Mouse (Mus musculus): ENCODE measurements around the gene Tdrd1.
A peak's percentile ranks its signal among the peaks of the same experiment; 100 is the strongest.

DNA sequence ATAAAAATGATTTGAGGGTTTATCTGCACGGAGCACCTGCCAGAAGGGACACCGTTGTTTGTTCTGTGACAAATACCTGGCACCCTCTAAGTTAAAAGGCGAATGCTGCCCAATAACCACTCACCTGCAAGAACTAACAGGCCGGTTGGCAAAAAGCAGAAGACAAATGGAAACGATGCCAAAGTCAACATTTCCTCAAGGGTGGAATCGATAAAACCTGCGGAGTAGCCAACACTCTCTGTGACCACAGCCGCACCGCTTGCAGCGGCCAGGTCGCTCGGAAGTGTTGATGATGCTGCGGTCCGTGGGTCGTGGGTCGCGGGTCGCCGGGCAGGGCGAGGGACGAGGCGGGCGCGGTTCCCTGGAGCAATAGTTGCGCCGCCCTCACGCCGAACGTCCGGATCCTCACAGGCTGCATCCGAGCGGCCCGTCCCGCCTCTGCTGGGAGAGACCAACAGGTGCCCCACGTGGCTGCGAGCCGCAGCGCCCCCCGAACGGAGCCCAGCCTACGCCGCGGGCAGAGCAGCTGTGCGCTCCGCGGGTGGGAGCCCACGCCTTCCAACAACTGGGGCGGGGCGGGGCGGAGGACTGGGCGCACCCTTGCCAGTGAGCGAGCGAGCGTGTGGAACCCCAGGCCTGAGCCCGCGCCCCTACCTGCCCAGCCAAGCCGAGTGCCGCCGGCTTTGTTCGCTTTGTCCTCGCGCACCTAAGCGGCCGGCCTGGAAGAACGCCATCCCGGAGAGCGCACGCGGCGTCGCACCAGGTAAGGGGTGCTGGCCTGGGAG is 48.0 kb downstream of the Tdrd1 start, which contains the start of gene Vwa2:
- TF ChIP-seq POLR2A (IDR thresholded peaks at IDR 0.05; ENCODE audit: insufficient read length, low read depth): no peak
- peak in 2 of 3 experiments; percentile 96 to 97 for TF ChIP-seq MYOG (IDR thresholded peaks at IDR 0.05; ENCODE audit: control insufficient read depth in 1 of 3, insufficient read depth in 1 of 3, insufficient read length in 2 of 3, low read depth in 2 of 3)
- no peak for TF ChIP-seq REST (IDR thresholded peaks at IDR 0.05; ENCODE audit: insufficient read depth, insufficient read length)
- no peak for TF ChIP-seq POLR2AphosphoS2 (IDR thresholded peaks at IDR 0.05; ENCODE audit: insufficient read length, low read depth)
- TF ChIP-seq CEBPB (IDR thresholded peaks at IDR 0.05; ENCODE audit: insufficient read depth, poor library complexity, severe bottlenecking): no peak
- TF ChIP-seq USF1 (IDR thresholded peaks at IDR 0.05; ENCODE audit: low read depth): no peak
- TF ChIP-seq MAX (IDR thresholded peaks at IDR 0.05; ENCODE audit: low read depth): no peak
- TF ChIP-seq TCF12 (IDR thresholded peaks at IDR 0.05; ENCODE audit: insufficient read depth, poor library complexity, severe bottlenecking): no peak
- TF ChIP-seq E2F4 (IDR thresholded peaks at IDR 0.05; ENCODE audit: insufficient read depth): no peak
- TF ChIP-seq MYOD1 (IDR thresholded peaks at IDR 0.05; ENCODE audit: control insufficient read depth in 1 of 3, insufficient read length in 2 of 3, low read depth in 2 of 3): peak in 2 of 3 experiments; percentile 87 to 93
- peak; percentile 81 for TF ChIP-seq TCF3 (IDR thresholded peaks at IDR 0.05; ENCODE audit: insufficient read length, low read depth)
- no peak for TF ChIP-seq SRF (IDR thresholded peaks at IDR 0.05; ENCODE audit: control insufficient read depth, insufficient read length, low read depth)
